Mouse (Mus musculus): ENCODE data around the gene Syngr1. TPM values are rescaled to one million over a fixed set of nuclear protein-coding genes. Genes with fewer than 3 reads are reported as not detected.

Syngr1 gene
- polyA plus RNA-seq (2014; fragmentation: Nextera tagmentation; extraction: Ambion mirVana) = 20.7 and 24.3 TPM in 2 replicates

DNA sequence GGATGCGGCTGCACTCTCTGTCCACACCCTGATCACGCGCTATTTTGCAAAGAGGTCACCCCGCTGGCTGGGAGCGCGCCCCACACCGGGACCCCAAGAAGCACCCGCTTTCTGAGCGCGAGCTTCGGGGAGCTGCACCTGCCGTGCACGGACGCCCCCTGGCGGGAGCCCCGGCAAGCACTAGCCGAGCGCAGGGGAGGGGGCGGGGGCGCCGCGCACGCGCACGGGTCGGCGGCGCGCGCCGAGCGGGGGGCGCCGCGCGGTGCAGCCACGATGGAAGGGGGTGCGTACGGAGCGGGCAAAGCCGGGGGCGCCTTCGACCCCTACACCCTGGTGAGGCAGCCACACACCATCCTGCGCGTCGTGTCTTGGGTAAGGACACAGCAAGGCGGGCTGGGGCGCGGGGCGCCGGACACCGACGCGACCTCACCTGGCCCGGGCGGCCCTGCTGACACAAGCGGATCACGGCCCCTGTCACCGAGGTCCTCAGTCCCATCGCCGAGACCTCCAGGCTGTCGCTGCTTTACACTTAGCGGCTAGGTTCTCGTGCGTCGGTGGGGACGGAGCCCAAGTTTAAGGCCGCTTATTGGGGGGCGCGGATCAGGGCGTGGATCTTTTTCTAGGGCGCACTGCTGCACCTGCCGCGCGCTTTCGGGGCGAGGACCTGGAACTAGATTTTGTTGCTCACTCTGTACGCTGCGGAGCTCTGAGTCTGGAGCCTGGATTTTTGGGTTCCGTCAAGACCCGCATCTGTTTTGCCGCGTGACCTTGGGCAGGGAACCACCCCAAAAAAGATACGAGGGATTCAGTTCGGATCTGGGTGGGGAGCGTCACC lies at the start of gene Syngr1, which contains the start of gene Rpl3:
Syngr1 (plus strand) TSS at position 214 of the 835 bp plus-strand sequence.
Rpl3 (minus strand) TSS at position 748 of the 835 bp plus-strand sequence.
- under 1% methylated on average over 86 of the region's 86 CpGs for WGBS
- Histone ChIP-seq H3K36me3 (ENCODE audit: control insufficient read depth, insufficient read depth, low read length) (no peaks in the 10 kb centered on the region), H3K9me3 (ENCODE audit: control insufficient read depth, low read length) (no peaks in the 10 kb centered on the region), H3K4me3 (ENCODE audit: low read depth, low read length) (peak within 1 kb of the TSS; percentile 56), H3K27me3 (replicated peaks; ENCODE audit: control insufficient read depth, insufficient read depth, low read length) (peaks cover 35% of the 10 kb centered on the region), H3K9ac (ENCODE audit: low read length) (peak within 1 kb of the TSS; percentile 50), H3K4me2 (ENCODE audit: low read length) (peak within 1 kb of the TSS; percentile 88), H3K27ac (ENCODE audit: low read depth) (no peak within 1 kb of the TSS), H3K4me1 (replicated peaks; ENCODE audit: control insufficient read depth, insufficient read depth, low read length) (peaks cover 9% of the 10 kb centered on the region; the same call in 1 of the 2 replicates)
- peak; percentile 68 for ATAC-seq (replicated peaks; ENCODE audit: low FRiP score, low TSS enrichment, low read depth)
- DNase-seq (ENCODE audit: low spot score) = peak; percentile 85

DNA sequence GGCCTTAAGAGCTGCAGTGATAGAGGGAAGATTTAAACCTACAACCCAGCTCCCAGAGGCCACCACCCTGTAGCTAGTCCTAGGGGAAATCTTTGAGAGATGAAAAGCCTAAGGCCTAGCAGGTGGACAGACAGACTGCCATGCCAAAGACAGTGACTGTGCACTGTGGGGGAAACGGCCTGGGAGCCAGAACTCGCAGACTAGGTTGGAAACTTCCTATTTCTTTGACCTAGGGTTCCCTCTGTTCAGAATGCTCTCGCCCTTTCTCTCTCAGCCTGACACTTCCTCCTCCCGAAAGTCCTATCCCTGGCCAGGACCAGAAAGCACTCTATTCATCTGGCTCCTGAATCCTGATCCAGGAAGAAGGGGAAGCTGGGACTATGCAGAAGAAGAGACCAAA lies 49.0 kb upstream of the Syngr1 start:
- Histone ChIP-seq H3K27me3 (replicated peaks; ENCODE audit: control insufficient read depth, insufficient read depth, low read length) (no peaks in the 10 kb centered on the region), H3K9ac (ENCODE audit: low read length) (no peak overlapping the region), H3K4me2 (ENCODE audit: low read length) (no peak overlapping the region), H3K4me1 (replicated peaks; ENCODE audit: control insufficient read depth, insufficient read depth, low read length) (no peaks in the 10 kb centered on the region), H3K9me3 (ENCODE audit: control insufficient read depth, low read length) (no peaks in the 10 kb centered on the region), H3K4me3 (ENCODE audit: low read depth, low read length) (no peak overlapping the region), H3K27ac (ENCODE audit: low read depth) (no peak overlapping the region), H3K36me3 (ENCODE audit: control insufficient read depth, insufficient read depth, low read length) (no peaks in the 10 kb centered on the region)
- DNase-seq (ENCODE audit: low spot score) (no peak), ATAC-seq (replicated peaks; ENCODE audit: low FRiP score, low TSS enrichment, low read depth) (no peak)
- WGBS = 76% methylated on average over 4 of the region's 4 CpGs

DNA sequence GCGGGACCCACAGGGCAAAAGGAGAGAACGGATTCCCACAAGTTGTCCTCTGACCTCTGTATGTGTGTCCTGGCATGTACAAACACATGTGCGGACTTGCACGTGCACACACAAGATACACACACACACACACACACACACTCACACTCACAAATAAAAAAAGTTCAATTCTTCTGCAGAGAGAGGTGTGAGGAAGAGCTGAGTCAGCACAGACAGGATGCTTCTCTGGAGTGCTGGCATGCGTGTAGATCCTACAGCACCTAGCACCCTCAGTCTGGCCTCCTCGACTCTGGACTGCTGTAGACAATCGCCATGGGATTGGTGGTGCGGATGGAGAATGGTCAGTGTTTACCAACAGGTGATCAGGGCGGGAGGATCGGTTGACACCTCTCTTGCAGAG lies 46.9 kb upstream of the Syngr1 start:
- H3K4me2 ChIP-seq (ENCODE audit: low read length) = no peak overlapping the region
- 85% methylated on average over 10 of the region's 10 CpGs for WGBS
- ATAC-seq (replicated peaks; ENCODE audit: low FRiP score, low TSS enrichment, low read depth) (no peak), DNase-seq (ENCODE audit: low spot score) (no peak)
- H3K27me3 ChIP-seq (replicated peaks; ENCODE audit: control insufficient read depth, insufficient read depth, low read length) = no peaks in the 10 kb centered on the region
- no peaks in the 10 kb centered on the region for H3K9me3 ChIP-seq (ENCODE audit: control insufficient read depth, low read length)
- no peak overlapping the region for H3K9ac ChIP-seq (ENCODE audit: low read length)
- H3K36me3 ChIP-seq (ENCODE audit: control insufficient read depth, insufficient read depth, low read length) = no peaks in the 10 kb centered on the region
- H3K27ac ChIP-seq (ENCODE audit: low read depth) = no peak overlapping the region
- no peak overlapping the region for H3K4me3 ChIP-seq (ENCODE audit: low read depth, low read length)
- no peaks in the 10 kb centered on the region for H3K4me1 ChIP-seq (replicated peaks; ENCODE audit: control insufficient read depth, insufficient read depth, low read length)

DNA sequence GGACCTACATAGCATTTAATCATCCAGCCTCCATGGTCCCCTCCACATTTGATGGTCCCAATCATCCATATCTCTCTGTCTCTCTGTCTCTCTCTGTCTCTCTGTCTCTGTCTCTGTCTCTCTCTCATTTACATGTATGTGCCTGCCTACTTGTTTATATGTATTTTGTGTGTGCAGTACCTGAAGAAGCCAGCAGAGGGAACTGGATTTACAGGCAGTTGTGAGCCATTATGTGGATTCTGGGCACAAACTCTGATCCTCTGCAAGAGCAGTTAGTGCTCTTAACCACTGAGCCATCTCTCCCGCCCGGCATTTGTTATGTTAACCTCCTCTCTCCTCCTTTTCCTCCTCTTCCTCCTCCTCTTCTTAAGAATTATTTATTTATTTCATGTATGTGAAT lies 45.4 kb upstream of the Syngr1 start:
- ATAC-seq (replicated peaks; ENCODE audit: low FRiP score, low TSS enrichment, low read depth) (no peak), DNase-seq (ENCODE audit: low spot score) (no peak)
- Histone ChIP-seq H3K27me3 (replicated peaks; ENCODE audit: control insufficient read depth, insufficient read depth, low read length) (no peaks in the 10 kb centered on the region), H3K9me3 (ENCODE audit: control insufficient read depth, low read length) (no peaks in the 10 kb centered on the region), H3K4me1 (replicated peaks; ENCODE audit: control insufficient read depth, insufficient read depth, low read length) (no peaks in the 10 kb centered on the region), H3K36me3 (ENCODE audit: control insufficient read depth, insufficient read depth, low read length) (no peaks in the 10 kb centered on the region), H3K27ac (ENCODE audit: low read depth) (no peak overlapping the region), H3K4me2 (ENCODE audit: low read length) (no peak overlapping the region), H3K9ac (ENCODE audit: low read length) (no peak overlapping the region), H3K4me3 (ENCODE audit: low read depth, low read length) (no peak overlapping the region)
- 98% methylated on average over 2 of the region's 2 CpGs for WGBS

DNA sequence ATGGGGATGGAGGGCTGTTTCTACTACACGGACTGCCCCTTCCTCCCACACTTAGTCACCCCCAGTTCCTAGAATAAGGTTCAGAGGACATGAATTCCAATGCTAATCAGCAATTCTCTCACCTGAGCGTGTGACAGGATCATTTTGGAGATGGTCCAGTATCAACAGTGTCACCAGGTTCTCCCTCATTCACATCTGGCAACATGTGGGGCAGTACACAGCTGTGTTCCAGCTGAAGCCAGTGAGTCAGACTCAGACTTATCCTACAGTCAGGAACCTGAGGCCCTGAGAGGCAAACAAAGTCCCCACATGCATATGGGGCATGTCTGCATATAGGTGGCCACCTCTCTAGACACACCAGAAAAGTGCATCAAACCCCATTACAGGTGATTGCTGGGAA lies 43.9 kb upstream of the Syngr1 start:
- no peak for ATAC-seq (replicated peaks; ENCODE audit: low FRiP score, low TSS enrichment, low read depth)
- Histone ChIP-seq H3K4me2 (ENCODE audit: low read length) (no peak overlapping the region), H3K9ac (ENCODE audit: low read length) (no peak overlapping the region), H3K27ac (ENCODE audit: low read depth) (no peak overlapping the region), H3K4me1 (replicated peaks; ENCODE audit: control insufficient read depth, insufficient read depth, low read length) (0 out of 2 replicates have a peak, but pooled peaks cover 7% of the 10 kb centered on the region), H3K4me3 (ENCODE audit: low read depth, low read length) (no peak overlapping the region), H3K9me3 (ENCODE audit: control insufficient read depth, low read length) (no peaks in the 10 kb centered on the region), H3K27me3 (replicated peaks; ENCODE audit: control insufficient read depth, insufficient read depth, low read length) (no peaks in the 10 kb centered on the region), H3K36me3 (ENCODE audit: control insufficient read depth, insufficient read depth, low read length) (no peaks in the 10 kb centered on the region)
- no peak for DNase-seq (ENCODE audit: low spot score)
- WGBS = 78% methylated on average over 2 of the region's 2 CpGs

DNA sequence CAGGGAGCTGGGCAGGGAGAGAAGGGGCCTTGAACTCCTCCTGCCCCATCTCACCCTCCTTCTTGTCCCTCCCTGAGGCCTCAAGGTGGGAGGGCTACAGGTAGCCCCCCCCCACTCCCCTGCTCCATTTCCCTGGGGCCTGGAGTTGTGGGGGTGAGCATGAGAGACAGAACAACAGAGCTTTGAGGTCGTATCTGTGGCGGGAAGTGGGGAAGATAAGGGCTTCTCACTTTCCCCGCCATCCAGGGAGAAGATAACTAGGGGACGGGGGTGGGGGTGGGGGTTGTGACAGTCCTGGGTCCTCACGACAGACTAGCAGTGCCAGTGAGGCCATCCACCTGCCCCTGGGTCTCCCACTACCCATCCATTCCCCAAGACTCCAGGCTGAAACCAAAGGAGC lies 43.2 kb upstream of the Syngr1 start:
- Histone ChIP-seq H3K36me3 (ENCODE audit: control insufficient read depth, insufficient read depth, low read length) (no peaks in the 10 kb centered on the region), H3K4me3 (ENCODE audit: low read depth, low read length) (no peak overlapping the region), H3K4me2 (ENCODE audit: low read length) (no peak overlapping the region), H3K27me3 (replicated peaks; ENCODE audit: control insufficient read depth, insufficient read depth, low read length) (no peaks in the 10 kb centered on the region), H3K4me1 (replicated peaks; ENCODE audit: control insufficient read depth, insufficient read depth, low read length) (0 out of 2 replicates have a peak, but pooled peaks cover 7% of the 10 kb centered on the region), H3K27ac (ENCODE audit: low read depth) (no peak overlapping the region), H3K9me3 (ENCODE audit: control insufficient read depth, low read length) (no peaks in the 10 kb centered on the region), H3K9ac (ENCODE audit: low read length) (no peak overlapping the region)
- DNase-seq (ENCODE audit: low spot score) (no peak), ATAC-seq (replicated peaks; ENCODE audit: low FRiP score, low TSS enrichment, low read depth) (no peak)
- WGBS = 34% methylated on average over 5 of the region's 5 CpGs

DNA sequence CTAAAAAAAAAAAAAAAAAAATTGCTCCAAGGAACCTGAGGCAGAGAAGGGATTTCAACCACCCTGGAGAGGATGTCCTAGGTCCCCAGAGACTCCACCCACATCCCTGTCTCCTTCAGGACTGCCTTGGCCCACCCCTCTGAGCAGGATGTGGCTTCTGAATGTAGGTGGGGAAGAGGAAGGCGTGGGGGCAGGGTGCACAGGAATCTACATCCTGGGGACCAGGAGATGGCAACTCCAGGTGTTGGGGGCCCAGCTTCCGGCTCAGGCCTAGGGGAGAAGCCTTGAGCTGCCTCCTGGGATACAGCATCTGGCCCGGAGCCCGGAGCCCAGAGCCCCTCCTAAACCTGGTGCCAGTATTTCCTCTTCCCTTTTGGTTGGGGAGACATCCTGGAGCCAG lies 41.0 kb upstream of the Syngr1 start:
- DNase-seq (ENCODE audit: low spot score) = no peak
- Histone ChIP-seq H3K4me3 (ENCODE audit: low read depth, low read length) (no peak overlapping the region), H3K27ac (ENCODE audit: low read depth) (peak overlapping the region; percentile 5; the same call in 1 of the 2 replicates), H3K4me2 (ENCODE audit: low read length) (no peak overlapping the region), H3K27me3 (replicated peaks; ENCODE audit: control insufficient read depth, insufficient read depth, low read length) (no peaks in the 10 kb centered on the region), H3K36me3 (ENCODE audit: control insufficient read depth, insufficient read depth, low read length) (no peaks in the 10 kb centered on the region), H3K9ac (ENCODE audit: low read length) (no peak overlapping the region), H3K9me3 (ENCODE audit: control insufficient read depth, low read length) (no peaks in the 10 kb centered on the region), H3K4me1 (replicated peaks; ENCODE audit: control insufficient read depth, insufficient read depth, low read length) (0 out of 2 replicates have a peak, but pooled peaks cover 7% of the 10 kb centered on the region)
- no peak for ATAC-seq (replicated peaks; ENCODE audit: low FRiP score, low TSS enrichment, low read depth)
- 49% methylated on average over 4 of the region's 4 CpGs for WGBS

DNA sequence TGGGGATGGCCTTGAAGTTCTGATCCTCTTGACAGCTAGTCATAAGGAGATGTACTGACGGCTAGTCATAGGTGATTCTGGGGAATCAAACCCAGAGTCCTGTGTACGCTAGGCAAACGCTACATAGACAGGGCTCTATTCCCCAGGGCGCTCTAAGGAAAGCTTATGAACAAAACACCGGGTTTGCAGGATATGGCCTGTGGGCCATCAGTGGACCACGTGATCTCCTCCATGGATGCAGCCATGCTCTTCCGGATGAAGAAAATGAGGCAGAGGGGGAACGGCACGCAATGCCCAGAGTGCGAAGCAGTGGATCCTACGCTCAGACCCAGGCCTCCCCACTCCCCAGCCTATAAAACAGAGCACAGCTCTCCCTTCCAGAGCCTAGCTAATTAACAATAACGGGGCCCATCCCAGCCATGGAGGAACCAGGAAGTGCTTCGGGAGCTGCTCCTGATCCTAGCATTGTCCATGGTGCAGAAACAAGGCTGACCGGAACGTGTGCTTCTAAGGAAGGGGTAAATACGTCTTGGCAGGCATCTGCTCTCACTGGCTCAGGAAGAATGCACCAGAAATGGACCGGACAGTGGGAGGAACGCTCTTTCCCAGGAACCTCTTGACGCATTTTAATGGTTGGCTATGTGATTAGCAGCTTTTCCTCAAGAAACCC lies 39.9 kb upstream of the Syngr1 start:
- ATAC-seq (replicated peaks; ENCODE audit: low FRiP score, low TSS enrichment, low read depth) = no peak
- H3K4me2 ChIP-seq (ENCODE audit: low read length) = no peak overlapping the region
- no peak overlapping the region for H3K9ac ChIP-seq (ENCODE audit: low read length)
- no peaks in the 10 kb centered on the region for H3K27me3 ChIP-seq (replicated peaks; ENCODE audit: control insufficient read depth, insufficient read depth, low read length)
- 0 out of 2 replicates have a peak overlapping the region, but pooled peaks have one; percentile 16 for H3K27ac ChIP-seq (ENCODE audit: low read depth)
- no peak overlapping the region for H3K4me3 ChIP-seq (ENCODE audit: low read depth, low read length)
- no peaks in the 10 kb centered on the region for H3K9me3 ChIP-seq (ENCODE audit: control insufficient read depth, low read length)
- DNase-seq (ENCODE audit: low spot score) = no peak
- H3K4me1 ChIP-seq (replicated peaks; ENCODE audit: control insufficient read depth, insufficient read depth, low read length) = 0 out of 2 replicates have a peak, but pooled peaks cover 7% of the 10 kb centered on the region
- no peaks in the 10 kb centered on the region for H3K36me3 ChIP-seq (ENCODE audit: control insufficient read depth, insufficient read depth, low read length)
- 66% methylated on average over 19 of the region's 19 CpGs for WGBS

Measured in intestine, embryonic 14.5 days (tissue).